Mouse (Mus musculus) stomach, postnatal 0 days (tissue): ENCODE results near the gene Eif4e3. TPM values are rescaled to one million over a fixed set of nuclear protein-coding genes. Genes with fewer than 3 reads are reported as not detected.

Source experiments
- ATAC-seq: fragments of 200-750 bp; cut with Nextera tagmentation; 2 replicates; pipeline ENCODE4 v1.8.0; 2017; ENCODE audit not compliant: low FRiP score, low TSS enrichment
- DNase-seq: peaks from one replicate; pipeline ENCODE4 v3.0.0-alpha.2; 2016; ENCODE audit warnings: low spot score
- H3K27ac ChIP-seq: fragments of 300-500 bp; sonication (generic); replicated peaks from 2 replicates; pipeline ENCODE4 v1.5.1; 2014; ENCODE audit warnings: mild to moderate bottlenecking, control low read depth
- H3K27me3 ChIP-seq: fragments of 300-500 bp; sonication (generic); 2 replicates; pipeline ENCODE4 v1.6.1; 2014; ENCODE audit warnings: low read length; ENCODE audit not compliant: control insufficient read depth, insufficient read depth
- H3K36me3 ChIP-seq: fragments of 300-500 bp; sonication (generic); 2 replicates; pipeline ENCODE4 v1.6.1; 2014; ENCODE audit warnings: low read length, mixed read lengths; ENCODE audit not compliant: control insufficient read depth, insufficient read depth
- H3K4me1 ChIP-seq: fragments of 300-500 bp; sonication (generic); replicated peaks from 2 replicates; pipeline ENCODE4 v1.6.1; 2014; ENCODE audit warnings: antibody characterized with exemption; ENCODE audit not compliant: control insufficient read depth, insufficient read depth
- H3K4me2 ChIP-seq: fragments of 300-500 bp; sonication (generic); replicated peaks from 2 replicates; pipeline ENCODE4 v1.6.1; 2014; ENCODE audit warnings: low read depth, mild to moderate bottlenecking, control low read depth, moderate library complexity
- H3K4me3 ChIP-seq: fragments of 300-500 bp; sonication (generic); 2 replicates; pipeline ENCODE4 v1.5.1; 2014; ENCODE audit warnings: low read depth, low read length, control low read depth
- H3K9ac ChIP-seq: fragments of 300-500 bp; sonication (generic); 2 replicates; pipeline ENCODE4 v1.6.1; 2014; ENCODE audit warnings: mild to moderate bottlenecking, low read length, control low read depth, mixed read lengths
- H3K9me3 ChIP-seq: fragments of 300-500 bp; sonication (generic); 2 replicates; pipeline ENCODE4 v1.6.1; 2016; ENCODE audit warnings: low read length; ENCODE audit not compliant: control insufficient read depth
- CTCF ChIP-seq: IDR thresholded peaks from 2 replicates; pipeline ENCODE4 v1.5.1; 2016; ENCODE audit warnings: antibody characterized with exemption, low read depth, mild to moderate bottlenecking, moderate library complexity
- EP300 ChIP-seq: optimal IDR thresholded peaks from 2 replicates; pipeline ENCODE3; 2016; ENCODE audit warnings: antibody characterized with exemption
- WGBS: fragments of 180-500 bp; shearing (Covaris S2); extraction: QIAGEN DNeasy Blood & Tissue Kit; methylation state at CpG from one replicate; pipeline ENCODE4 v1.1.7; 2014; 5-methylcytosine and 5-hydroxymethylcytosine counted together
- polyA plus RNA-seq: library from polyadenylated mRNA; unstranded; fragments of >200 nt; fragmentation: Nextera tagmentation; extraction: Ambion mirVana; gene quantifications from 2 replicates; pipeline ENCODE4 v1.2.1, GENCODE M21; 2015

The Eif4e3 gene
- 7.8 and 8.3 TPM in 2 replicates for polyA plus RNA-seq

DNA sequence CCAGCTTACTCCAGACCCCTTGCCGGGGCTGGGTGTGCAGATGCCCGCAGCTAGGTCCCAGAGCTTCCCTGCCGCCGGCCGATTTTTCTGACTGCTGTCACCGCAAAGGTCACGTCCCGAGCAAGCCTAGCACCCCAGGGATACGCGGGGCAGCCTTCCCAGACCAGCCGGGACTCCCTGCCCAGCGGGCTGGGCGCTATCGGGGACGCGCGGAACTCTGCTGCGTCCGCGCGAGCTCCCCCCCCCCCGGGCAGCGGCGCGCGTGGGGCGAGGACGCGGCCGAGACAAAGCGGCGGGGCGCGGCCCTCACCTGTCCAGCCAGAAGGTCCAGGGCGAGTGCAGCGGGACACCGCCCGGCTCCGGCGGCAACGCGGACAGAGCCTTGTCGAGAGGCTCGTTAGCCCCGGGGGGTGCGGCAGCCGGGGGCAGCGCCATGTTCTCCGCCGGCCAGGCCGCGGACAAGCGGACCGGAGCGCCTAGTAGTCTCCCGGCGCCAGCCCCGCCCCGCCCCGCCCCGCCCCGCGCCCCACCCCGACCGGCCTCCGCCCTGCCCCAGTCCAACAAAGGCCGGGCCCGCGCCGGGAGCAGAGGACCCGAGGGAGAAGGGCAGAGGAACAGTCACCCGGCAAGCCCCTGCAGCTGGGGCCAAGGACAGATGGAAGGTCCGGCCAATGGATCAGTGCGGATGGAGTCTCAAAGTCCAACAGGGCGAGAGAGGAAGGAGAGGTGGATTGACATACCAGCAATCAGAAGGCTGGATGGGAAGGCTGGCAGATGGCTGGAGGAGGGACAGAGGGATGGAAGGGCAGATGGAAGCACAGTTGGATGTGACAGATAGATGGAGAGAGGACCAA lies at the start of gene Eif4e3, which contains the start of gene Gm20696:
Gene Eif4e3 (minus strand): TSS at position 454 of the 854 bp plus-strand sequence.
Gene Gm20696 (minus strand): TSS at position 480 of the 854 bp plus-strand sequence.
- 1% methylated on average over 60 of the region's 75 CpGs for WGBS
- Histone ChIP-seq H3K27ac (peak within 1 kb of the TSS; percentile 78), H3K27me3 (no peaks in the 10 kb centered on the region), H3K36me3 (no peaks in the 10 kb centered on the region), H3K9ac (peak within 1 kb of the TSS; percentile 77), H3K4me2 (peak within 1 kb of the TSS; percentile 91), H3K9me3 (no peaks in the 10 kb centered on the region), H3K4me3 (peak within 1 kb of the TSS; percentile 85), H3K4me1 (no peaks in the 10 kb centered on the region; the same call in 1 of the 2 replicates)
- DNase-seq = peak; percentile 78
- no peak for TF ChIP-seq EP300
- no peak for TF ChIP-seq CTCF
- ATAC-seq = peak; percentile 82

DNA sequence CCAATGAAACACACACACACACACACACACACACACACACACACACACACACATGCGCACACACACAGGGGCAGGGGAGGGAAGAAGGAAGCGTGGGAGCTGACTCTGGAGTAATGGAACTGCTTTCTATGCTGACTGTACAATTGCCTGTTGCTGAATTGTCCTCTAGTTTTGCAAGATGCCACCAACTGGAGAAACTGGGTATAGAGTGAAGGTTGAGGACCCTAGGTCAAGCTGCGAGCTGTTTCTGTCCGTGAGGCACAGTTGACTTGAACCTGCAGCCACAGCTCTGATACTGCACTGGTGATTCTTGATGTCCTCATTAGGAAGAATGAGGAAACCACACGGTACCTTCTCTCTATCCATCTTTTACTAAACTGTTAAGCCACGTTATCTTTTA lies 49.3 kb upstream of the Eif4e3 start:
- no peak overlapping the region for H3K9ac ChIP-seq

DNA sequence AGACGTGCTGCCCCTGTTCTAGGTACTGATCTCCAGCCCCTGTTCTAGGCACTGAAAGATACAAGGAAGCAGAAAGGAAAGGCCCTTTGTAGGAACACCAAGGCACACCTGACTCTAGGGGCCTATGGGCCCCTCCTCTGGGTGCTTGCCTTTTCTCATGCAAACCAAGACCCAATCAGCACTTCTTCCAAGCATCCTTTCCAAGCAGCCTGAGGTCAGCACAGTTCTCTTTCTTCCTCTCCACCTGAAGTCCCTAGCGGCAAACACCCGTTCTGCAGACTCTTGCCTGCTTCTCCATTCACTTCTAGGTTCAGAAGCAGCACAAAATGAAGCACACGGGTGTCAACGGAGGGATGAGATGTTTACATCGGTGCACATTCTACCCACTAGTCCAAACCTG lies 48.6 kb upstream of the Eif4e3 start:
- TF ChIP-seq EP300 = no peak
- TF ChIP-seq CTCF = no peak
- H3K36me3 ChIP-seq = no peaks in the 10 kb centered on the region
- ATAC-seq (no peak), DNase-seq (no peak)
- no peak overlapping the region for H3K4me2 ChIP-seq
- no peak overlapping the region for H3K9ac ChIP-seq
- no peaks in the 10 kb centered on the region for H3K9me3 ChIP-seq
- H3K27me3 ChIP-seq = no peaks in the 10 kb centered on the region
- H3K4me1 ChIP-seq = no peaks in the 10 kb centered on the region
- 57% methylated on average over 6 of the region's 6 CpGs for WGBS
- H3K27ac ChIP-seq = no peak overlapping the region
- H3K4me3 ChIP-seq = no peak overlapping the region

More for the DNA sequence above, 49.3 kb upstream of the Eif4e3 start:
- 61% methylated on average over 6 of the region's 6 CpGs for WGBS
- Histone ChIP-seq H3K4me2 (no peak overlapping the region), H3K4me3 (no peak overlapping the region), H3K27me3 (no peaks in the 10 kb centered on the region), H3K9me3 (no peaks in the 10 kb centered on the region), H3K27ac (no peak overlapping the region), H3K4me1 (no peaks in the 10 kb centered on the region), H3K36me3 (no peaks in the 10 kb centered on the region)
- ATAC-seq (no peak), DNase-seq (no peak)
- TF ChIP-seq CTCF (peak; percentile 12; the same call in 1 of the 2 replicates), EP300 (no peak)

DNA sequence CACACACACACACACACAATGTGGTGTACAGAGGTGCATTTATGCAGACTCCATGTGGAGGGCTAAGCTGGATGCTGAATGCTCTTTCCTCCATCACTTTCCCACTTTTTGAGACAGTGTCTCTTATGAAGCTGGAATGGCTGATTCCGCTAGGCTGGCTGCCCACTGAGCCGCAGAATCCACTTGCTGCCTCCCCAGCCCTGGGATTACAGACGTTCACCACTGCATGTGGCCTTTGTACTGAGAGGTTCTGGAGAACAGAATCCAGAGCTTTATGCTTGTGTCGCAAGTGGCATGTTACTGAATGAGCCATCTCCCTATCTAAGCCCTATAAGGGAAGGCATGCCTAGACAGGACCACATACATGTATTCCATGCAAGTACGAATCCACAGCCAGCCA lies 46.7 kb upstream of the Eif4e3 start:
- DNase-seq = no peak
- Histone ChIP-seq H3K4me3 (no peak overlapping the region), H3K36me3 (no peaks in the 10 kb centered on the region), H3K9ac (no peak overlapping the region), H3K4me2 (no peak overlapping the region), H3K27me3 (no peaks in the 10 kb centered on the region), H3K9me3 (no peaks in the 10 kb centered on the region), H3K4me1 (no peaks in the 10 kb centered on the region), H3K27ac (no peak overlapping the region)
- no peak for ATAC-seq
- TF ChIP-seq CTCF (no peak), EP300 (no peak)
- 67% methylated on average over 5 of the region's 5 CpGs for WGBS

DNA sequence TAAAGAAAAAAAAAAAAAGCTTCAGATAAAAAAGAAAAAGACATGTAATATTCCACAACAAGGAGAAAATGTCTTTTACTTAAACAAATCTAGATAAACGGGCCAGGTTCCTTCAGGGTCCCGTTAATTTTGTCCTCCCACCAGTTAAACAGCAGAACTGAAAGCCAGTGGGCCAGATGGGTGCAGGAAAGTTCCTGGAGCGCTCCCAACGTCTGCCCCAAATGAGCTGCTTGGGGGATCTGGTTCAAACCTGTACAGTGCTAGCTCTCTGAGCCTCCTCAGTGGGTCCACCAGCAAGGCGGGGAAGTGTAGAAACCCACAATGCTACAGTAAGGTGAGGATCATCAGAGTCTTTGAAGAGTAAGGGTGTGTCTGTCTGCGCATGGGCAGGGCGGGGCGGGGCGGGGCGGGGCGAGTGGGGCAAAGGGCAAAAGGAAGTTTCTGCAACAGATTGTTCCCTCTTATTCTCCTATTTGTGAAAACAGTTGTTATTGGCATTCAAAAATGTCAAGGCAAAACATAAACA lies 45.1 kb upstream of the Eif4e3 start:
- no peaks in the 10 kb centered on the region for H3K4me1 ChIP-seq
- H3K36me3 ChIP-seq = no peaks in the 10 kb centered on the region
- ATAC-seq = no peak
- H3K9ac ChIP-seq = no peak overlapping the region
- no peaks in the 10 kb centered on the region for H3K9me3 ChIP-seq
- H3K4me3 ChIP-seq = no peak overlapping the region
- no peaks in the 10 kb centered on the region for H3K27me3 ChIP-seq
- WGBS = 56% methylated on average over 11 of the region's 11 CpGs
- peak; percentile 26 for DNase-seq
- TF ChIP-seq CTCF (no peak), EP300 (no peak)
- no peak overlapping the region for H3K27ac ChIP-seq
- no peak overlapping the region for H3K4me2 ChIP-seq

DNA sequence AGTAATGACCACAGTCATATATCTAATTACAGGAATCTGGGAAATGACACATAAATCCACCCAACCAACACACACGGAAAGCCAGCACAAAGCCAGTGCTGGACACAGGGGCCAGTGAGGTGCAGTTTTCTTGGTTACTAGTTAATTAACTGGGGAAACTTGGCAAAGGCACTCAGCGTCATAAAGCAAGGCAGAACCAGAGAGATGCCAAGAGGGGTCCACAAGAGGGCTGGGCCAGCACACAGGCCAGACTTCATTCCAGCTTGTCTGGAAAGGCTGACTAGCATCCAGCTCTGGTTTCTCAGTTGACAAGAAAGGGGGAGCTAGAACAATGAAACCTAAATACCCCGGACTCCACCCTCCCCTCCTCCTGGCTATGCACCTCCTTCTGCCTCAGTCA lies 33.9 kb upstream of the Eif4e3 start:
- Histone ChIP-seq H3K27ac (no peak overlapping the region), H3K36me3 (no peaks in the 10 kb centered on the region), H3K9me3 (no peaks in the 10 kb centered on the region), H3K4me2 (no peak overlapping the region), H3K27me3 (no peaks in the 10 kb centered on the region), H3K9ac (no peak overlapping the region), H3K4me3 (no peak overlapping the region), H3K4me1 (no peaks in the 10 kb centered on the region)
- TF ChIP-seq CTCF = no peak
- no peak for DNase-seq
- 39% methylated on average over 3 of the region's 3 CpGs for WGBS
- no peak for ATAC-seq
